Mouse (Mus musculus): ENCODE measurements around the gene Stk39.

Gene Stk39

DNA sequence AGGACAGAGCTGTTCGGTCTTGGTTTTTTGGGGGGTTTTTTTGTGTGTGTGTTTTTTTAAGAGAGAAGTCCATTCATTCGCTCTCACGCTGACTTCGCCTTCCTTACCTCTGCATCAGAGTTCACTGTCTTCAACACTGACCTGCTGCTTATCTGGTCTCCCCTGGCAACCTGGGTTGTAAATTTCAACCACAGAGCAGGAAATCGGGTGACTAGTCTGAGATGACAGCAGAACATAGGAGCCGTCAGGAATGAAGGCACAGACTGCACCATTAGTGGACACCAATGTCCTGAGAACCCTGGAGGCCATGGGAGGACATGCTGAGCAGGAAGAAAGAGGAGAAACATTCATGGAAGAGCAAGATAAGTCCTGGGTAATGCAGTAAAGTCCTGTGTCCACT is 51.1 kb downstream of the Stk39 start:
- no peak for DNase-seq (ENCODE audit: low read depth, low spot score)

DNA sequence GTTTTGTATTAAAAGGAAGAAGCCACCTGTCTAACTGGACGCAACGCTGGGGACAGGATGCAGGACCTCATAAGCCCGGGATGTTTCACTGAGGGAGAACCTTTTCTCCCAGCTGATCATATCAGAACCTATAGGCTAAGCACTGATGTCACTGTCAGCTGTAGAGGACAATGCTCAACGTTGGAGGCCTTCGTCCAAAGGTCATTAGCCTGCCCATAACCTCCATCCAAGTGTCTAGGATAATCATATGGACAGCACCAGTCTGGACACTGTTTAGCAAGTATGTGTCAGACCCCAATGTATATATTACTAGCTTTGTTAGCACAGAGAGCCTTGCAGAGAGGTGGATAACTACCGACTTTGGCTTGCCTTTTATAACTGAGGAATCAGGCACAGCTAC is 51.8 kb downstream of the Stk39 start:
- no peak for DNase-seq (ENCODE audit: low read depth, low spot score)

DNA sequence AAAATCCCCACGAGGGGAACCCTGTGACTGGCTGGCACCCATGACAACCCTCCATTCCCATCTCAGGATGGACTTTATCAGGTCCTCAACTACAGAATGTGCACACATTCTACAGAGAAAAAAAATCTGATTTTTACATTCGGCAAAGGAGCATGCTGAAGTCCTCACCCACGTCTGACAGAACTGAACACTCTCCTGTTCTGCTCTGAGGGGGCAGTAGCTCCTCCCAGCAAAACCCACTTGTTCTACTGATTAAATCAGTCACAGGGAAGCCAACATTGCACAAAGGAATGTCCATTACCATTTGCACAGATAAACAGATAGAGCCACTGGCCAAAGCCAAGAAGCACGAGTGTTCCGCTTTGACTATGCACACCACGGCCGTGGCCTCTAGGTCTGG is 52.3 kb downstream of the Stk39 start:
- no peak for DNase-seq (ENCODE audit: low read depth, low spot score)

DNA sequence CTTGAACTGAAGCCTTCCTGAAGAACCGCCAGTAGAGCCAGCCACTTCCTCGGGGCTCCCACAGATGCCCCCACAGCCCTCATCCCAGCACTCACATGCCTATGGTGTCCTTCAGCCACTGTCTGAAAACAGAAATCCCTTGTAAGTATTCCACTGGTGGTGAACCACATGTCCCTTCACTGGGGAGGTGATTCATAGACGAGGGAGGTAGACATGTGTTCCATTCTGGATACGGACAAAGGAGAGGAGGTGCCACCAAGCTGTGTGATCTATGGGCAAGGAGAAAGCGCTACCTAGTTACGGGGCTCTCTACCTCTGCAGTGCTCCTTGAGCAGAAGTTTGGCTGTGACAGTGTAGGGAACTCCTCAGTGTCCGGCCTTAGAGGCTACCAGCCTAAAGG is 52.9 kb downstream of the Stk39 start:
- no peak for DNase-seq (ENCODE audit: low read depth, low spot score)

DNA sequence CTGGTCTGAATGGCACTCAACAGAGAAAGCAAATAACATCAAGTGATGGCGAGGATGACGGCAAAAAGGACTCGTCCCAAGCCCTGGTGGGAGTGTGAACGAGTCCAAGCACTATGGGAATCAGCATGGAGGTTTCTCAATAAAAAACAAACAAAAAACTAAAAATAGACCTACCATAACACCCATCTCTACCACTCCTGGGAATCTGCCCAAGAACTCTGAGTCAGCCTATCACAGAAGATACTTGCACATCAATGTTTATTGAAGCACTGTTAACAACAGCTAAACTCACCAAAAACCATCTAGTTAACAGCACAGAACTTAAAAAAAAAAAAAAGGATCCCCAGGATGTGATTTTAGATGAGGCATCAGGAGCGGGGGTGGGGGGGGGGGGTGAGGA is 55.0 kb downstream of the Stk39 start:
- no peak for DNase-seq (ENCODE audit: low read depth, low spot score)

DNA sequence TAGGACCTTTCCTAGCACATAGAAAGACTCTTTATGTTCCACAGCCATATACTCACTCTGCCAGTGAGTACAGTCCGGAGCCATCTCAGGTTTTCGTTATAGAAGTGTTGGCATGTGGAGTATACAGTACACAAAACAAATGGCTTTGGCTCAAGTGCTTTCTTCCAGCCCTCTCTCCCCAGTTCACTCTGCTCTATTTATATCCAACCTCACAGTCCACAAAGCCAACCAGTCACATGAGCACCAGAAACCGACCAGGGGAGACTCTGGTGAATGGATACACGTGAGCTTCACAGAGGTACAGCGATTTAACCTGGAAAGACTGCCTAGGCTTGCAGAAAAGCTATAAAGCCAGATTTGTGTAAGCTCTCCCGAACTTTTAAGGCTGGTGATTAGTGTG is 56.4 kb downstream of the Stk39 start:
- no peak for DNase-seq (ENCODE audit: low read depth, low spot score)

DNA sequence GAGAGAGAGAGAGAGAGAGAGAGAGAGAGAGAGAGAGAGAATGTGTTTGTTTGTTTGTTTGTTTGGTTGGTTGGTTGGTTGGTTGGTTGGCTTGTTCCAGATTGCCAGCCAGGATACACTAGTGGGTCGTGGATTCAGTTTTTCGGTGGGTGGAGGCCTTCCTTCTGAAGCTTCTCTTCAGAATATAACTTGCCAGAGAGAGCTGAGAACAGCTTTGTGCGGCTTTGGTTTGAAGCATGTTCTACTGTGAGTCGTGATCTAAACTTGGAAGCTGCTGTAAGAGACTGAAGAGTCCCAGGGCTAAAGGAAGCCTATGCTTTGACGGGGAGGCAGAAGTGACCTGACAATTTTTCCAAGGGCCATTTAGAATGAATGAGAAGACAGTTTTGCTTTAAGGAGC is 59.9 kb downstream of the Stk39 start:
- DNase-seq (ENCODE audit: low read depth, low spot score) = no peak

DNA sequence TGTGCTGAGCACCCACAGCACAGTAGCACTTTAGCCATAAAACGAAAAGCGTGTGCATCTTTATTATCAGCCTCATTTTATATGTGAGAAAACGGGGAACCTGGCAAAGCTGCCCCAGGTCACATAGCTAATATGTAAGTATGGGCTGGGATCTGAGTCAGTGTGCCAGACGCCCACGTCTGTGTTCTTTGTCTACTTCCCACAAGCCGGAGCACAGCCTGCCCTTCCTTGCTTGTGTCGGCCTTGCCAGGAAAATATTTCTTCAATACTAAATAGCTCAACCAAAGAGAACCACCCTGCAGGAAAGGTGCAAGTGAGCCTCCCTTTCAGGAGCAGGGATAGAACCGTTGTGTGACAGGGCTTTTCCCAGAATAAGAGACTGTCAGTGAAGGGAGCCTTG is 60.9 kb downstream of the Stk39 start:
- DNase-seq (ENCODE audit: low read depth, low spot score) = no peak

DNA sequence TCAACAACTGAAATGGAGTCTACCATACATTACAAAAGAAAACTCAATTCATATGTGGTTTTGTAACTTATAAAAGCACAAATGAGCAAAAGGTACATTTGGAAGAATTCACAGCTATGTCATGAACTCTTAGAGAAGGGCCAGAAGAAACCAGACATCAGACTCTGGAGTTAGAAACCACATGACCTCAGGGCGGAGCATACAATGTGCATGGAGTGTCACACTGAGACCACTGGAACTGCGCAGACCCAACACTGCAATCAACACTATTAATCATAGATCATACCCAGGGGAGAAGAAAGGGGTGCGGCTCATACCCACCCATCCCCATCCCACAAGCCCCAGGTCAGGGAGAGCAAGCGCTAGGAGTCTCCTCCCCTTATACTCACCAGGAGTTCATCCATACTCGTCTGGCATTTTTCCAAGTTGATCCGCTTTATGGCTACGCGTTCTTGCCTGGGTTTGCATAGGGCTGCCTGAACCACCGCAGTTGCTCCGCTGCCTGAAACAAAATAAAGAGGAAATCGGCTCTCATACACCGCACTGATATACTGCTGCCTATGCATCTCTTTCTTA is 62.3 kb downstream of the Stk39 start:
- DNase-seq (ENCODE audit: low read depth, low spot score) = no peak

DNA sequence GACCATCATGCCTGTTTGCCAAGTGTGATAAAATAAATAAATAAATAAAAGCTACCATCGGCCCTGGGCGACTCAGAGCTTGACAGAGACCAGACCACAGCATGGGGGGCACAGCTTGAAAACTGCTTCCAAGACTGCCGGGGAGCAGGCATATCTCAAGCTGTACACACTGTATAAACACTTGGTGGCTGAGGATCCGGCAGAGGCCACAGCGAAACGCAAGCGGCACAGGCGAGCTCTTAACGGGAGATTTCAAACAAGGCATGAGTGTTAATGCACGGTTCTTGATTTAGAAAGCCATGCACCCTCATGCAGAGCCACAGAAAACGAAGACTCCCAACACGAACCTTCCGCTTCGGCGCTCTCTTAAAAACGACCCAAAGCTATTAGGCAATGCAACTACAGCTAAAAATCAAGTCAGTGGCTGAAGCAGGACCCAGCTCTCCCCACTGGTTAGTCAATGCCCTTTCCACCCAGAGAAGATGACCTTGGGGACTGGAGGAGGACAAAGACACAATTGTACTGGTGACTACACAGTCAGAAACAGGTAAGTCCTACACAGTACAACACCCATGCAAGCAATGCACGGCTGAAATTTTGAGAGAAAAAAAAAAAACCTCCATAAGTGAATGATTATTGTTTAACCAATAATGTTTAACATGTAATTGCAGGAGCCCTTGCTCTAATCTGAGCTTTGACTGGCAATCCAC is 63.6 kb downstream of the Stk39 start:
- no peak for DNase-seq (ENCODE audit: low read depth, low spot score)

DNA sequence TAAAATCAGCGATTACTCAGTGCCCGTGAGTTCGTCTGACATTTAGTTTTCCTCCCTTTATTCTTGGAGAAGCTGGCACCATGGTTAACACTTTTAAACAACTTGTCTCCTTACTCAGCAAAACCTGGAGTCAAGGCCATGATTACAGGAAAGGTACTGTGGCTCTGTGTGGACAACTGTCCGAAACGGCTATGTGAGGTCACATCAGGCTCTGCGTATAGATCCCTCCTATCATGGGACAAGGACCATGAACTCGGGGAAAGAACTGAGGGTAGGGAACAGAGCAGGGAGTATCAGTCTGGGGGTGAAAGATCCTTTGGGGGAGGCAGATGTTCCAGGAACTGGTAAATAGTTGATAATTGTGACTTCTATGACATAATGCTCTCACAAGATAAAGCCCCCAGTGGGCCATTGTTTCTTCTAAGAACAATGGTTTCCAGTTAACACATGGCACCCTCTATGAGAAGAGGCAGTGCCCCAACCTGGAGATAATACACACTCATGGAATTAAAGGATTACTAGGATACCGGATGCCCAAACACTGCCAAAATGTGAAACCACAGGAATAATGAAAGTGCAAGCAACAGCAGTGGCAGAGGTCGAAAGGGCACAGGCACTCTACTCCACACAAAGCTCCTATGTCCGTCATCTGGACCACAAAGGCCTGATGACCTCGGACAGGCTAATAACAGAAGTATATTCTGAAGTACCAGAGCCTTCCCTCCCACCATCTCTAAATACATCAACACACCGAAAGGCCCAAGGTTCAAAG is 64.7 kb downstream of the Stk39 start:
- DNase-seq (ENCODE audit: low read depth, low spot score) = no peak

DNA sequence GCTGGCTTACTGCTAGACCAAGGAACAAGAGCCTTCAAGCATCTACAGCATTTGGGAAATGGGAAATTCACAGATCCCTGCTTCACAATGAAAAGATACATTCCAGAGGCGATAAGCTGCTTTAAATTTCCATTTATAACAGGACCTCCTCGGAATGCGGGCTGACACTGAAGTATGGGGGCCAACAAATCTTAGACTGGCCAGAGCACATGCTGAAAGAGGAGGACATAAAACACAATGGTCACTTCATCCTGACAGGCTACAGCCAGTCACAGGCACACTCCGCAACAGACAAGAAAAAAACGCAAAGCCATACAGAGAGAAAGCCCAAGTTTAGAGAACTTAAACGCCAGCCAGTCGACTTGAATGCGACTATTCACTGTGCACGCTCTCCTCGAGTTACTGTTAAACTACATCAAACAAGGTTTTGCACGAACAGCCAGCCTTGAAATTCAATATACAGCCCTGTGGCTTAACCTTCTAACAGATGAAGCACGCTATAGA is 65.4 kb downstream of the Stk39 start:
- DNase-seq (ENCODE audit: low read depth, low spot score) = no peak

DNA sequence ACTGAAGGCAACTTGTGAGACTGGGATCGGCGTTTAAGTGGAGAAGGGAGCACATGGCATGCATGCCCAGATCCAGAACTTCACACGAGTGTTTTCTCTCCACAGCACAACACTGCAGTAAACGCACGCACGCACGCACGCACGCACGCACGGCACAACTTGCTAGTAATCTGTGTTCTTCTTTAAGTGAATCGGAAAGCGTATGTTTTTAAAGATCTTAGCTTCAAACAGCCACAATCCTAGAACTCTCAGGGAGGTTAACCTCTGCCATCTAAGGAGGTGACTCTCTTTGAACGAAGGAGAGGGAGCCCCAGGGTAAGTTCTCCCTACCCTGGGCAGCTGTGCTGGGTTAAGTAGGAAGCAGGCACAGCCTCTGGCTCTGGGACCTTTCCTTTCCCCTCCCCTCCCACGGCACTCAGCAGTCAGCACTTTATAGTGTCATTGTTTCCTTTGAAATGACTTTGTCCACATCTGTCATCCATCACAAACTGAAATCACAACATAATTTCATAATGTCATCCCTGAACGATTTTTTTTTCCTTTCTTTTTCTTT is 66.8 kb downstream of the Stk39 start:
- DNase-seq (ENCODE audit: low read depth, low spot score) = no peak

DNA sequence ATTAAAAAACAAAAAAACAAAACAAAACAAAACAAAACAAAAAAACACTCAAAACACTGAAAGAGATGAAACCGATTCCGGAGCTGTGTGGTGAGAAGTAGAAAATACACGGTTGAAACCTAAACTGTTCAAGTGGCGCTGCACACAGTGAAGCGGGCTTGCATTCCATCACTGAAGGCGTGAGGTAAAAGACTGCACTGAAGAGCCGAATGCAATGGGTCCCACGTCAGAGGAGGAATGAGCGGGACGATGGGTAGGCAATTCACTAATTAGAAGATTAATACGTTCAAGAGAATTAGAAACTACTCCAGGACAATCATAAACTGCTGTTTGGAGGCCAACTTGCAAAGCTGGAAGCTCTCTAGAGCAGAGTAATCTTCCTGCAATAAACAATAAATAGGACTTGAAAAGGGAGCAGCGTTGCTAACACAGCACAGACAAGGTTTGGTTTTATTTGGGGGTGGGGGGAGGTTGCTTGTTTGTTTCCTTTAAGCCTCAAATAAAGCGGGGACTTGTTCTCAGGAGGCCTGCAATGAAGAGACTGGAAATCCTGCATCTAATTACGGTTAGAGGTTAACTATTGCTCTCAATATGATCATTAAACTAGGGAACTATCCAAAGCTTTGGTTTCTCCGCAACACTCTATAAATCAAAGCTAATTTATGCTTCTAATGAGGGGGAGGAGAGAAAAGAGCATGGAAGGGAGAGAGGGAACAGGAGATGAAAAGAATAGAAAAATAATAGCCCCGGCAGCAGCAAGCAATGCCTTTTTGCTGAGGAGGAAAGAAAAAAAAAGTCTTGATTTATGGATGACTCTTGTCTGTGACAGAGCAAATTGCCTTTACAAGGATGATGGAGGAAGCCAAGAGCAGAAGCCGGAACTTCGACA is 67.5 kb downstream of the Stk39 start:
- DNase-seq (ENCODE audit: low read depth, low spot score) = no peak

DNA sequence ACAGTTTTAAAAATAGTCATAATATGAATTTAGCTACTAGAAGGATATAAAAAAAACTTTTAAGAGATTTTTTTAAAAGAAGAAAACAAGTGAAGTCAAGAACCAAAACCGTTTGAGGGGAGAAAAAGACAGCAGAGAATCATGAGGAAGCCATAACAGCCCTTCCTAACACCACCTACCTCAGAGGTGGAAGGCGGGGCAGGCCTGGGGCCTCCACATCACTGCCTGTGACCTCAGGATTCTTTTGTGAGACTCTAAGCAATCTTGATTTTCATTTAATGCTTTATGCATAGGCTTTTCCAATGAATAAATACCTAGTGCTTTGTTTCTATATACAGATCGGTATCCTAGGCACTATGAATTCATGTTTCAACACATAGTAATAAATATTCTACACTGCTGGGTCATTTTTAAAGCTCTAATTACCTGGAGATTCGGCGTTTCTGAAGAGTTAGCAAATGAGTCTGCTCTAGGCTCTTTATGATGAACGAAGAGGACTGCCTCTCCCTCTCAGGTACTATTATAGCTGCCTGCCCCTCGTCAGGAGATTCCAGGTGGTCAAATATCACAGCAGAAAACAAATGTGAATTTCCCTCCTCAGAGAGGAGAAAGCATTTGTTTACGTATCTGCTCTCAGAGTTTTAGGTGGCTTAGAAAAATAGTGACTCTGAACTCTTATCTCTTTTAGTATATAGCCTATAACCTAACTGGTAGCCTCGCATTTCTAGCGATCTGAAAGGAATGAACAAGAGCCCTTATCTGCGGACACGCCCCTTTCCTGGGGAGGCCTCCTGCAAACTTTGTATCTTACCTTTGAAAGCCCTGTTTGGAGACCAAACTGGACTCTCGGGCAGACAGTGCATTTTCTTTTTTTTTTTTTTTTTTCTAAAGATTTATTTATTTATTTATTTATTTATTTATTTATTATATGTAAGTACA is 78.2 kb downstream of the Stk39 start:
- no peak for DNase-seq (ENCODE audit: low read depth, low spot score)

DNA sequence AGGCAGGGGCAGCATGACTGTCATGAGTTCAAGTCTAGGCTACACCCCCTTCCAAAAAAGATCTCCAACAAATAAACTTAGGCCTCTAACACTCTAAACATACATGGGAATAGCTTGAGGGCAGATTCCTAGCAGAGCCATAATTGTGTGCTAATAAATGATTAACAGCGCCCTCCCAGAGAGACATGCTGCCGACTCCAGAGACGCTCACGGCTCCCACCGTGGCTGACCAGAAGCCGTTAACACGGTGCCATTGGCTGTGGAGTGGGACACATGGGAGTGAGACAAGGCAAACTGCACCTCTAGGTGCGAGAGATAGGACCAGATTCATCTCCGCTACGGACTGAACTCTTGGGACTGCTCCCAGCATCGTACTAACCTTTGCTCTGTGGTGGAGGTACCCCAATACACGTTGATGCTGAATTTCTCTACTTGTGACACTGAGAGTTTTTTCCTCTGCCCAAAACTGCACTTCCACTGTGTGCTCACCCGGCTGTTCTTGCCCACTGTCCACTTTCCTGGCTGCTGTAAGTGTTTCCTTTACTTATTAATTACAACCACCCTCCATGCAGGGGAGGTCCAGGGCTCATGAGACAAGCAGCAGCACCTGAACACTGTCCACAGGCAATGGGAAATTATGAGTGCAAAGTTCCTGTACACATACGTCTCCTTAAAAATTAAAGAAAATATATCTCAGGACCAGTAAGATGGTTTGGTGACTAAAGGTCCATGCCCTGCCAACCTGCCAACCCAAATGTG is 84.1 kb downstream of the Stk39 start:
- DNase-seq (ENCODE audit: low read depth, low spot score) = no peak

DNA sequence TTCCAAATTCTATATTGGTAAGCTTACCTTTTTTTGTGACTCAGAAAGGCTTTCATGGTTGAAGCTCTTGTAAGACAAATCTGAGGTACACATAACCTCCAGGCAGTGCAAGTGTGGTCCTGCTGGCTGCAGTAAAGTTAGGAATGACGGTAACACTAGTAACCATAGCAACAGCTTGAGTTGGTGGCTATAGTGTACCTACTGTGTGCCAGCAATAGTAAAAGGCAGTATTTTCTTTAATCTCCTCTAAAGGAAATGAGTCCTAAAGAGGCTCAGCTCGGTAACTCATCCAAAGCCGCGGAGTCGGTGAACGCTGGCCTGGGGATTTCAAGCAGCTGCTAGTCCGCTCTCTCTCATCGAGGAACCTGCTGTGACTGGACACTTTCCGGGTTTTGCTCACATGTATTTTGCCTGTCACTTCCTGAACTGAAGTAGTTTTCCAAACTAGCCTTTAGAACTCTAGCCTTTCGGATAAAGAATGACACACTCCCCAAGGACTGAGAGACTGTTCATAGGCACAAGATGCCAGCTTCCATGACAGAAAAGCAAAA is 85.7 kb downstream of the Stk39 start:
- no peak for DNase-seq (ENCODE audit: low read depth, low spot score)

DNA sequence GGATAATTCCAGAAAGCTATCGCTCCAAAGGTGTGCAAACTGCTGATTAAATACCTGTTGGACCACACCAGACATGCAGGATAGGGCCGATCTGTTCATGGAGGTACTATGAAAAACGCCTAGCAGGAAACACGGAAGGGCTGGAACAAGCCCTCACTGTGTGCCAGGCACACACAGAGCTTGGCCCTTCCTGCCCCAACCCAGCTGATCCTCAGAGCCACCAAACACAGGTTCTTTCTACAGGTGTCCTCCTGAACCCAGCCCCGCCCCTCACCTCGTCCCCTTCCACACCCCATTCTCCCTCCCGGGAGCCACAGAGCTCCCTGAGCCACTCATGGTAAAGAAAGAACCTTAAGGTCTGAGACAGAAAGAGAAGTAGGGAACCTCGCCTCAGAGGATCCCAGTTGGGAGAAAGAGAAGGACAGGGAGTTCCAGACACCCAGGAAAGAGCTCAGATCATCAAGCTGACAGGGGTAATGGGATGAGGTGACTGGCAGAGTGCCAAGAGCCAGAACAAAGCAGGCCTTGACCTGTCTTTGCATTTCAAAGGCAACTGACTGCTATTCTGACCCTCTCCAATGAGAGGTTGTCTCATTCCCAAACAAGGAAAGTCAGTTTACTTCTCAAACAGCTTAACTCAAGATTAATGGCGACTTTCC is 86.3 kb downstream of the Stk39 start:
- DNase-seq (ENCODE audit: low read depth, low spot score) = no peak

DNA sequence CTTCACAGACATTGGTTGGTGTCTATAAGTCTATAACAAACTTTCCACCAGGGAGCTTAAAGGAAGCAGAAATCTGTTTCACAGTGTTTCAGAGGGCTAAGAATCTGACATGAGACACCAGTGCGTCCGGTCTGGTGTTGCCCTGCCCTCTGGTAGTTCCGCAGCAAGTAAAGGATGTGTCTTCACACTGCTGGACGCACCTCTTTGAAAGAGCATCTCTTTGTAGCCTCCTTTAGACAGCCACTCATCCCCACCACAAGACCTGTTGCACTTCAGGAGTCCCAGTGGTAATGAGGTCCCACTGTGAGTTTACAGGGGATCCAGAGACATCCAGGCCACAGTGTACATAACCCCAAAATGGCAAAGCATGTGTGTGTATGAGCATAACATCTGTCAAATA is 88.1 kb downstream of the Stk39 start:
- no peak for DNase-seq (ENCODE audit: low read depth, low spot score)

Measured in skeletal muscle tissue, adult 2 months (tissue).